Mouse (Mus musculus): ENCODE results near the gene Fastk. TPM values are rescaled to one million over a fixed set of nuclear protein-coding genes. Genes with fewer than 3 reads are reported as not detected.

Gene Fastk
- total and polyA plus RNA-seq, 2 experiments, result 22.3 to 166 TPM

DNA sequence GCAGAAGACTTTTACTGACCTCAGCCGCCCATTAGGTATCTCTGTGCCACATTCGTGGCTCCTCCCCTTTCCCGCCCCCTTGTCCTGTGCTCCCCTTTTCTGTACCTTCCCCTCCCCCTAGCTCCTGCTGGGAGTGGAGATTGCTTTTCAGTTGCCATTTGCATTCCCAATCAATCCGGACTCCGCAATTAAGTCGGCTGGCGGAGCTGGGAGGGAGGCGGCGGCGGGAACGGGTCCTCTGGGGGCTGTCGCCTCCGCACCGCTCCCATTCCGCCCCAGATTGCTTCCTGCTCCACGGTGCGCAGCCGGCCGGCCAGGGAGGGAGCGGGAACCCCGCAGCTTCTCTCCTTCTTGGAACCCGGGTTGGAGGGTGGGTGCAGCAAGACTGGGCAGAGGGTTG lies 39.9 kb upstream of the Fastk start:
- H3K36me3 ChIP-seq (ENCODE audit: control insufficient read depth, insufficient read depth, low read length), result peaks cover 3% of the 10 kb centered on the region
- peak; percentile 59 for DNase-seq (ENCODE audit: extremely low read depth, low read depth, low spot score)

DNA sequence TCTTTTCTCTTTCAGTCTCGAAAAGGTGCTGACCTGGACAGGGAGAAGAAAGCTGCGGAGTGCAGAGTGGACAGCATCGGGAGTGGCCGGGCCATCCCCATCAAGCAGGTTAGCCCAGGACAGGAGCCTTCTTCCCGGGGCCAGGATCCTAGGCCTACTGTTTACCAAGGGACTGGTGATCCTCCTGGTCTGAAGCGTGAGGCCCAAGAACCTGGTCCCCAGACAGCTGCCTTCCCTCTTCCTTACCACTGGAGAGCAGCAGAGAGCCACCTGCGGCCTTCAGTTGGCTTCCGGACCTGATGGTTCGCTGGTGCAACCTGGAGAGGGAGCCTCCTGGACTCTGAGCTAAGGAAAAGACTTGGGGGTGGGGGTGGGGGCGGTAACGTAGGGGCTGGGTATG lies 38.2 kb upstream of the Fastk start:
- 13% methylated on average over 11 of the region's 11 CpGs for WGBS
- H3K4me1 ChIP-seq (ENCODE audit: control insufficient read depth, insufficient read depth, low read length), result peaks cover 10% of the 10 kb centered on the region
- peak overlapping the region; percentile 84 for H3K27ac ChIP-seq (replicated peaks; ENCODE audit: insufficient read depth, low read depth, low read length)
- TF ChIP-seq CTCF (IDR thresholded peaks at IDR 0.05; ENCODE audit: low read depth, low read length) (peak; percentile 93), POLR2A (IDR thresholded peaks at IDR 0.05; ENCODE audit: extremely low read depth, insufficient read depth, low read length) (no peak)
- H3K4me3 ChIP-seq (ENCODE audit: insufficient read depth, low read depth, low read length), result peak overlapping the region; percentile 42
- H3K79me2 ChIP-seq (ENCODE audit: control insufficient read depth, insufficient read depth, low read length), result no peaks in the 10 kb centered on the region
- no peaks in the 10 kb centered on the region; the same call in 1 of the 2 replicates for H3K36me3 ChIP-seq (ENCODE audit: control insufficient read depth, insufficient read depth, low read length)
- peak overlapping the region; percentile 54 for H3K9ac ChIP-seq (ENCODE audit: low read depth, low read length)
- peak; percentile 72 for DNase-seq (ENCODE audit: extremely low read depth, low read depth, low spot score)
- no peaks in the 10 kb centered on the region for H3K27me3 ChIP-seq (ENCODE audit: control insufficient read depth, insufficient read depth, low read length)

More for the DNA sequence above, 39.9 kb upstream of the Fastk start:
- Histone ChIP-seq H3K4me1 (ENCODE audit: control insufficient read depth, insufficient read depth, low read length) (peaks cover 10% of the 10 kb centered on the region), H3K79me2 (ENCODE audit: control insufficient read depth, insufficient read depth, low read length) (no peaks in the 10 kb centered on the region), H3K27me3 (ENCODE audit: control insufficient read depth, insufficient read depth, low read length) (no peaks in the 10 kb centered on the region), H3K27ac (replicated peaks; ENCODE audit: insufficient read depth, low read depth, low read length) (no peak overlapping the region), H3K9ac (ENCODE audit: low read depth, low read length) (peak overlapping the region; percentile 23; the same call in 1 of the 2 replicates), H3K4me3 (ENCODE audit: insufficient read depth, low read depth, low read length) (no peak overlapping the region)
- 43% methylated on average over 22 of the region's 22 CpGs for WGBS
- TF ChIP-seq POLR2A (IDR thresholded peaks at IDR 0.05; ENCODE audit: extremely low read depth, insufficient read depth, low read length) (no peak), CTCF (IDR thresholded peaks at IDR 0.05; ENCODE audit: low read depth, low read length) (no peak)

DNA sequence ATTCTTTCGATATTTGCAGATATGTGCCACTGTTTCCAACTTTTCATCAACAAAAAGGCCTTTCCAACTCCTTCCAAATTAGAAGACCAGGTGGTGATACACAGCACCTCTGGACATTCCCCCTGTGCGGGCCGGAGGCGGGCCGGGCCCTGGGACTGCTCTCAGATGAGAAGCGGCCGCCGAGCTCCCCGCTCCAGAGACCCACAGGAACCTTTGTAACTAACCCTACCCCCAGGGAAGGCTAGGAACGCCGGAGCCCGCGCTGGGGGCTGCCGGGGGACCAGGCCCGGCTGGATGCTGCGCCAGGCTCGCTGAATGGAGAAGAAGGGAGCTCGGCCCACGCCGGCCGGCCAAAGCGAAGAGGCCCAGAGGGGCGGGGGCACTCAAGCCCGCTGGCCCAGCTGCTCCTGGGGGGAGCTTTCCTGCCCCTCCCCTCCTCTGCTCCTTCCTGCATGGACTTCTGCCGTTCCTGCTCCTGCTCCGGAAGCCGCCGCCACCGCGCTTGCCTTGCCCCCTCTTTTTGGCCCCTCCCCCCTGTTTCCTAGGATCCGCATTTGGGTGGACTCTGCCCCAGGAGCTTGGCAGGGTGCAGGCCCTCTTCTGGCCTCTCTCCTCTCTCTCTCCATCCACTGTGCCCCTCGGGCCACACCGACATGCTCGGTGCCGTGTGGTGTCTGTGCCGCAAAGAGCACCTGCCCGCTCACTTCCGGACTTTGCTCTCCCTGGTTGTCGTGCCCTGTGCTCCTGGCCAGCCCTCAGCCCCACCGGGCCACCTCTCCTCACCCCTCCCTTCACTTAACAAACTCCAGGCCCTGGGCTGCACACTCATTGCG lies 37.4 kb upstream of the Fastk start:
- peak overlapping the region; percentile 84 for H3K27ac ChIP-seq (replicated peaks; ENCODE audit: insufficient read depth, low read depth, low read length)
- WGBS, result 30% methylated on average over 41 of the region's 41 CpGs
- no peaks in the 10 kb centered on the region for H3K27me3 ChIP-seq (ENCODE audit: control insufficient read depth, insufficient read depth, low read length)
- H3K4me1 ChIP-seq (ENCODE audit: control insufficient read depth, insufficient read depth, low read length), result peaks cover 10% of the 10 kb centered on the region
- peak; percentile 87 for DNase-seq (ENCODE audit: extremely low read depth, low read depth, low spot score)
- TF ChIP-seq CTCF (IDR thresholded peaks at IDR 0.05; ENCODE audit: low read depth, low read length), result no peak
- 0 out of 2 replicates have a peak, but pooled peaks have one; percentile 38 for TF ChIP-seq POLR2A (IDR thresholded peaks at IDR 0.05; ENCODE audit: extremely low read depth, insufficient read depth, low read length)
- H3K9ac ChIP-seq (ENCODE audit: low read depth, low read length), result peak overlapping the region; percentile 54
- no peaks in the 10 kb centered on the region; the same call in 1 of the 2 replicates for H3K36me3 ChIP-seq (ENCODE audit: control insufficient read depth, insufficient read depth, low read length)
- no peaks in the 10 kb centered on the region for H3K79me2 ChIP-seq (ENCODE audit: control insufficient read depth, insufficient read depth, low read length)
- peak overlapping the region; percentile 42; the same call in 1 of the 2 replicates for H3K4me3 ChIP-seq (ENCODE audit: insufficient read depth, low read depth, low read length)

DNA sequence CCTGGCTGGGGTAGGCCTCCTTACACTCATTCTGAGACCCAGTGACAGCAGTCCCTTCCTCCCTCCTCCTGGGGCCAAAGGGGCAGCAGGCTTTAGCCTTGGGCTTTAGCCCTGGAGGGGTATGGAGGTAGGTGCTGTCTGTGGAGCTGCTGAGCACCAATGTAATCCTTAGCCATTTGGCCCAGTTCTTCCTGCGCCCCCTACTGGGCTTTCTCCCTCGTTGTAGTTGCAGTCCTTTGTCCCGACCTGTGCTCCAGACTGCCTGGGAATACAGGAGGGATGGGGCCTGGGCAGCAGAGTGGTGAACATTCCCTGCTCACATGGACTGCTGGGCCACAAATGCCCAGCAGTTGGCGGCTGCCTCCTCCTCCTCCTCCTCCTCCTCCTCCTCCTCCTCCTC lies 36.6 kb upstream of the Fastk start:
- peak; percentile 70 for DNase-seq (ENCODE audit: extremely low read depth, low read depth, low spot score)
- WGBS, result 8% methylated on average over 3 of the region's 4 CpGs
- H3K9ac ChIP-seq (ENCODE audit: low read depth, low read length), result no peak overlapping the region
- no peak overlapping the region for H3K27ac ChIP-seq (replicated peaks; ENCODE audit: insufficient read depth, low read depth, low read length)
- H3K4me1 ChIP-seq (ENCODE audit: control insufficient read depth, insufficient read depth, low read length), result peaks cover 10% of the 10 kb centered on the region
- no peak overlapping the region for H3K4me3 ChIP-seq (ENCODE audit: insufficient read depth, low read depth, low read length)
- H3K36me3 ChIP-seq (ENCODE audit: control insufficient read depth, insufficient read depth, low read length), result no peaks in the 10 kb centered on the region; the same call in 1 of the 2 replicates
- TF ChIP-seq POLR2A (IDR thresholded peaks at IDR 0.05; ENCODE audit: extremely low read depth, insufficient read depth, low read length) (no peak), CTCF (IDR thresholded peaks at IDR 0.05; ENCODE audit: low read depth, low read length) (peak; percentile 83)
- no peaks in the 10 kb centered on the region for H3K79me2 ChIP-seq (ENCODE audit: control insufficient read depth, insufficient read depth, low read length)
- no peaks in the 10 kb centered on the region for H3K27me3 ChIP-seq (ENCODE audit: control insufficient read depth, insufficient read depth, low read length)

DNA sequence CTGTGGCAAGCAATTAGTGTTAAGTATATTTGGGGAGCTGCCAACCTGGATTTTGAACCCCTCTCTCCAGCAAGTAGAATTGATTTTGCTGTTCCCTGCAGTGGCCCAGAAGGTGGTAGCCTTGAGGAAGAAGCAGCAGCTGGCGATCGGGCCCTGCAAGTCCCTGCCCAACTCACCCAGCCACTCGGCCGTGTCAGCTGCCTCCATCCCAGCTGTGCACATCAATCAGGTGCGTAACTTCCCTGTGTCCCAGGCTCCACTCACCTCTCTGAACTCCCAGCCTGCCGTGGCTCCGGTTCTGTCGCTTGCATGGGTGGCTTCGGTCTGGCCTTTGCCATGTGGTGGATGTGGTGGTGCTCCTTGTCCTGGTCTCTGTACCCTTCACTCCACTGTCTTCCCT lies 32.8 kb upstream of the Fastk start:
- no peaks in the 10 kb centered on the region for H3K27me3 ChIP-seq (ENCODE audit: control insufficient read depth, insufficient read depth, low read length)
- no peak for DNase-seq (ENCODE audit: extremely low read depth, low read depth, low spot score)
- peaks cover under 1% of the 10 kb centered on the region; the same call in 1 of the 2 replicates for H3K4me1 ChIP-seq (ENCODE audit: control insufficient read depth, insufficient read depth, low read length)
- H3K4me3 ChIP-seq (ENCODE audit: insufficient read depth, low read depth, low read length), result no peak overlapping the region
- H3K36me3 ChIP-seq (ENCODE audit: control insufficient read depth, insufficient read depth, low read length), result no peaks in the 10 kb centered on the region; the same call in 1 of the 2 replicates
- H3K79me2 ChIP-seq (ENCODE audit: control insufficient read depth, insufficient read depth, low read length), result peaks cover 25% of the 10 kb centered on the region
- WGBS, result 98% methylated on average over 9 of the region's 9 CpGs
- no peak overlapping the region for H3K9ac ChIP-seq (ENCODE audit: low read depth, low read length)
- H3K27ac ChIP-seq (replicated peaks; ENCODE audit: insufficient read depth, low read depth, low read length), result no peak overlapping the region
- TF ChIP-seq POLR2A (IDR thresholded peaks at IDR 0.05; ENCODE audit: extremely low read depth, insufficient read depth, low read length), result no peak
- no peak for TF ChIP-seq CTCF (IDR thresholded peaks at IDR 0.05; ENCODE audit: low read depth, low read length)

Data from liver, adult 2 months (tissue).